Mouse (Mus musculus) intestine, embryonic 16.5 days (tissue): Measurements from ENCODE around the gene Apol6. TPM values are rescaled to one million over a fixed set of nuclear protein-coding genes. Genes with fewer than 3 reads are reported as not detected.
A peak's percentile ranks its signal among the peaks of the same experiment; 100 is the strongest.

Experiments used
- ATAC-seq: fragments of 200-750 bp; cut with Nextera tagmentation; 2 replicates; pipeline ENCODE4 v1.8.0; 2017; ENCODE audit warnings: moderate TSS enrichment, moderate library complexity
- H3K27ac ChIP-seq: fragments of 300-500 bp; sonication (generic); 2 replicates; pipeline ENCODE4 v1.5.1; 2014; ENCODE audit warnings: mild to moderate bottlenecking, low read length
- H3K27me3 ChIP-seq: fragments of 300-500 bp; sonication (generic); replicated peaks from 2 replicates; pipeline ENCODE4 v1.6.1; 2014; ENCODE audit warnings: low read length, control low read depth, mixed read lengths; ENCODE audit not compliant: control insufficient read depth, insufficient read depth
- H3K36me3 ChIP-seq: fragments of 300-500 bp; sonication (generic); 2 replicates; pipeline ENCODE4 v1.6.1; 2014; ENCODE audit warnings: low read length, control low read depth; ENCODE audit not compliant: control insufficient read depth, insufficient read depth
- H3K4me1 ChIP-seq: fragments of 300-500 bp; sonication (generic); 2 replicates; pipeline ENCODE4 v1.6.1; 2014; ENCODE audit warnings: low read length, control low read depth, mixed read lengths; ENCODE audit not compliant: control insufficient read depth, insufficient read depth
- H3K4me2 ChIP-seq: fragments of 300-500 bp; sonication (generic); 2 replicates; pipeline ENCODE4 v1.6.1; 2014; ENCODE audit warnings: low read depth, low read length, control low read depth
- H3K4me3 ChIP-seq: fragments of 300-500 bp; sonication (generic); 2 replicates; pipeline ENCODE4 v1.5.1; 2014; ENCODE audit warnings: mild to moderate bottlenecking, low read length
- H3K9ac ChIP-seq: fragments of 300-500 bp; sonication (generic); 2 replicates; pipeline ENCODE4 v1.6.1; 2014; ENCODE audit warnings: low read depth, low read length
- H3K9me3 ChIP-seq: fragments of 300-500 bp; sonication (generic); 2 replicates; pipeline ENCODE4 v1.6.1; 2016; ENCODE audit warnings: low read length, control low read depth; ENCODE audit not compliant: control insufficient read depth
- WGBS: fragments of 180-500 bp; shearing (Covaris S2); extraction: QIAGEN DNeasy Blood & Tissue Kit; methylation state at CpG from one replicate; pipeline ENCODE4 v1.1.7; 2014; 5-methylcytosine and 5-hydroxymethylcytosine counted together
- polyA plus RNA-seq: library from polyadenylated mRNA; unstranded; fragments of >200 nt; fragmentation: Nextera tagmentation; extraction: Ambion mirVana; gene quantifications from 2 replicates; pipeline ENCODE4 v1.2.1, GENCODE M21; 2015

Gene Apol6
- polyA plus RNA-seq: 0.38 and 0.42 TPM in 2 replicates

DNA sequence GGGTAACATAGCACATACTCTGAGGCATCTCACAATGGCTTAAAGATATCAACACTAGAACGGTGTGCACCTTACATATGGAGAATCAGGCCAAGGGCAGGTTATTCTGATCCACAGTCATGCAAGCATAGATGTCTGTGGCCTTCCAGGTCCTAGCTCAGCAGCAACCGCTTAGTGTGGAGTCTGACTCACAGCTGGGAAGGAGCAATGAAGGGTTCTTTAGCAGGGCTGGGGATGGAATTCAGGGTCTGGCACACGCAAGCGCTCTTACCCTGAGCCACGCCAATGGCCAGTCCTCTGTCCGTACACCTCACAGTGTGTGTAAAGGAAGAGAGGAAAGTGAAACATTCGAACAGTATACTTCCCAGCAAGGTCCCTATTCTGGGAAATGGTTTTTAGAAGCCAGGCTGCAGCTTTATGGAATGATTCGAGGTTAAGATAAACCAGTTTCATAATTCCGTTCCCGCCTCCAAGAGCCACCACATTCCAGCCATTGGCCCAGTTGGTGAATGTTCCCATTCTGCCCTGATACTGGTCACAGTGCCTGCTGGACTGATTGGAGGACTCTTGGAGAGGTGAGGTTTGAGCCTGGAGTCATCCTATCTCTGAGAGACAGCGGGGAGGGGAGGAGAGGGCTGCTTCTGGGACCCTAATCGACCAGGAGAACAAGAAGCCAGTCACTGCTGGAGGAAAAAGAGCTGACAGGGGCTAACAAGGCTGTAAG lies at the start of gene Apol6:
Gene Apol6 (plus strand): TSS at position 133 of the 724 bp plus-strand sequence.
- no peak for ATAC-seq
- H3K4me3 ChIP-seq: no peak within 1 kb of the TSS
- no peaks in the 10 kb centered on the region for H3K36me3 ChIP-seq
- no peaks in the 10 kb centered on the region for H3K9me3 ChIP-seq
- H3K27me3 ChIP-seq: no peaks in the 10 kb centered on the region
- H3K9ac ChIP-seq: no peak within 1 kb of the TSS
- WGBS: 76% methylated on average over 12 of the region's 12 CpGs
- H3K4me2 ChIP-seq: no peak within 1 kb of the TSS
- H3K4me1 ChIP-seq: peaks cover 6% of the 10 kb centered on the region
- no peak within 1 kb of the TSS for H3K27ac ChIP-seq

DNA sequence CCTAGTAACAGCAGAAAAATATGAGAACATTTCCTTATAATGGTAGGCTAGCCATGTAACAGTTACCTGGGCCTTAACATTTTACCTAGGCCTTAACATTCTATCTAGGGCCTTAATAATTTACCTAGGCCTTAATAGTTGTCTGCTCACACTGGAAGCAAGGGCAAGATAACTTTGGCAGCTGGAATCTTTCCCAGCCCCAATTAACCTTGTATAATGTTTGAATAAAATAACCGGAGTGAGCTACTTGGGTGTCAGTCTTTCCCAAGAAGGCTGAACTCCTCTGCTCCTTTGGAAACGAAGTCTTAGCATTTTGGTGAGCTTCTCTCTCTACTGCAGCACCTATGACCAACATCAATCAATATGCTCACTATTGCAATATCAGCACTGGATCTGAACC lies 46.5 kb upstream of the Apol6 start:
- no peaks in the 10 kb centered on the region for H3K36me3 ChIP-seq
- no peaks in the 10 kb centered on the region for H3K4me1 ChIP-seq
- no peaks in the 10 kb centered on the region for H3K9me3 ChIP-seq
- H3K27ac ChIP-seq: no peak overlapping the region
- no peaks in the 10 kb centered on the region; the same call in 1 of the 2 replicates for H3K27me3 ChIP-seq
- no peak overlapping the region for H3K4me3 ChIP-seq
- H3K9ac ChIP-seq: no peak overlapping the region
- 74% methylated on average over 2 of the region's 2 CpGs for WGBS
- ATAC-seq: no peak
- no peak overlapping the region for H3K4me2 ChIP-seq

DNA sequence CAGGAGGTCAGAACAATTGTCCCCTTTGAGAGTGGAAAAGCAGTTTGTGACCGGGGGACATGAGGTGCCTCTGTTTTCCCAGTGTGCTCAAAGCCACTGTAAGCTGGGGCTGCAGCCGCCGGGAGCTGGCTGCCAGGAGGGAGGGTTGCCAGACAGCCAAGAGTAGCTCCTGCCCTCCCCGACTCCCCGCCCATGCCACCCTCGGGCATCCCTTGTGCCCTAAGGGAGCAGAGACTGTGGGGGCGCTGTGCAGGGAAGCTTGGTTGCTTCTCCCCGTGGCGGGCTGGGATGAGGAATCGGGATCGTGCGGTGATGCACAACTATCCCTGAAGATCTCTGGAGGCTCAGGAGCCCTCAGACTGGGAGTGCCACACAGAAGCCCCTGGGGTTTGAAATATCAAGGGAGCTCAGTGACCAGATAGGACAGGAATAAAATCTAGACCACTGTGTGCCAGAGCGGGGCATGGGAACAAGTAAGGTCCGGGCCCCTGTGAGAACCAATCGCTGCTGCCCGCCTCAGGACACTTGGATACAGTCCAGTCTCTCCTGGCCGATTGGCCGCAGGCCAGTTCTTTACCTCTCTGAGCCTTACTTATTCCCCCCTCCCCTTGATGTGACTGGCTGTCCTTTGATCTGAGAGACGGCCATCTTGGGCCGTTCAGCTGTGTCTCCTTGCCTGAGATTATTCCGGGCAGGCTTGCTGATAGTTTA lies 45.5 kb upstream of the Apol6 start:
- ATAC-seq: no peak
- H3K36me3 ChIP-seq: no peaks in the 10 kb centered on the region
- no peak overlapping the region for H3K27ac ChIP-seq
- H3K27me3 ChIP-seq: no peaks in the 10 kb centered on the region; the same call in 1 of the 2 replicates
- H3K9ac ChIP-seq: no peak overlapping the region
- H3K4me1 ChIP-seq: no peaks in the 10 kb centered on the region
- H3K9me3 ChIP-seq: no peaks in the 10 kb centered on the region
- no peak overlapping the region for H3K4me3 ChIP-seq
- WGBS: 44% methylated on average over 21 of the region's 21 CpGs
- no peak overlapping the region for H3K4me2 ChIP-seq

DNA sequence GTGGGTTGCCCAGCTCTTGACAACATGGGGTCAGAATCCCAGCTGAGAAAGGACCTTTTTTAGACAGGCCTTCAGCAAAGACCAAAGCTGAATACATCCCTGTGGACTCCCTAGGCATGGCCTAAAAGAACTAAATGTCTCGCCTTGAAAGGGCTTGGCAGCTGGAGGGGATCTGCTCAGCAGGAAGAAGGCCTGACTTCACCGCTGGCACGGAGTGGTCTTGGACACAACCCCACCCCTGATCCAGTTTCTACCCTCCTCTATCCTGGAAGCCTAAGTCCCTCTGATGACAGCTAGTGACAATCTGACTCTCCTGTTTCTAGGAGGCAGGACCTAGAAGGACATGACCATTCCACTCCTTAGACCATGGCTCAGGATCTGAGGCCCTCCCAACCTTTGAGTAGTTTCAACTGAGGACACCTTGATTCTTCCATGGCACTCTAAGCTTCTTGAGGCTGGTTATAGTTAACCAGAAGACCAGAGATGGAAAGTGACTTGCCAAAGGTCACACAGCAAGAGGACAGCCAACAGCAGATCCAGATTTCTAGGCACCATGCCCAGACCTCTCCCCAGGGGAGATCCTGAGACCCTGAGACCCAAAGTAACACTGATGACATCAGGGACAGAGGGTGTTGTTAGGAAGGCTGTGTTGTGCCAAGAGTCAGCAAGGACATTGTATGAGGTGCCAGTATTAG lies 41.2 kb upstream of the Apol6 start:
- Histone ChIP-seq H3K4me2 (no peak overlapping the region), H3K27me3 (no peaks in the 10 kb centered on the region; the same call in 1 of the 2 replicates), H3K9me3 (no peaks in the 10 kb centered on the region), H3K9ac (no peak overlapping the region), H3K4me1 (no peaks in the 10 kb centered on the region), H3K4me3 (no peak overlapping the region), H3K27ac (no peak overlapping the region), H3K36me3 (no peaks in the 10 kb centered on the region)
- WGBS: 90% methylated on average over 3 of the region's 3 CpGs
- no peak for ATAC-seq

DNA sequence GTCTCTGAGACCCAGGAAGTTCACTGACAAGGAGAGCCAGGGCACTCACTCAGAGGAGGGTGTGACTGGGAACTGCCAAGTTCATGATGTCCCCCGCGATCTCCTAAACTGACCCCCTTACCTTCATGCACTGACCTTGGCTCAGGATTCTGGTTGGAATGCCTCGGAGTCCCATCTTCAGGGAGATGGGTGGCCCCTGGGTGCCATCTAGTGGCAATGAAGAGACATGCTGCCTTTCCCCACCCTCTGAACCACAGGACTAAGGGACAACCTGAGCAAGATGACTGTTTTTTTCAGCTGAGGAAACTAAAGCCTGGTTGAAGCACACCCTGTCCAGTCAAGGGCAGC lies 40.7 kb upstream of the Apol6 start:
- no peak overlapping the region for H3K9ac ChIP-seq
- no peaks in the 10 kb centered on the region; the same call in 1 of the 2 replicates for H3K27me3 ChIP-seq
- H3K4me1 ChIP-seq: no peaks in the 10 kb centered on the region
- H3K36me3 ChIP-seq: no peaks in the 10 kb centered on the region
- 17% methylated on average over 3 of the region's 3 CpGs for WGBS
- no peaks in the 10 kb centered on the region for H3K9me3 ChIP-seq
- H3K27ac ChIP-seq: no peak overlapping the region
- 0 out of 2 replicates have a peak, but pooled peaks have one; percentile 46 for ATAC-seq
- H3K4me2 ChIP-seq: no peak overlapping the region
- no peak overlapping the region for H3K4me3 ChIP-seq

DNA sequence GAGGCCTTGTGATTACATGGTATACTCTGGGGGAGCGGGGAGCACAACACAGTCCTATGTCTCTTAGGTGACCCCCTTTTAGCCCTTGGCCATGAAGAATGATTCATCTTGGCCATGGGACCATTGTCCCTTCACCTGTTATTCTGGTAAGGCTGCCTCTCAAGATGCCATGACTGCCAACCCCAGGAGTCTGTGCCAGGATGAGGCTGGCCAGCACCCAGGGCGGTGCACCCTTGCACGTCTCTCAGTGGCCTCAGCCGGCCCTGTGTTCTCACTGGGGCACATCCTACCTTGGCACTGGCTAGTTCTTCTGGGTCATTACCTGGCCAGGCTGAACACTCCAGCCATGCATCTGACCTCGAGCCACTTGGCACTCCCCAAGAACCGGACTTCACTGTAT lies 35.7 kb upstream of the Apol6 start:
- Histone ChIP-seq H3K36me3 (no peaks in the 10 kb centered on the region), H3K4me1 (0 out of 2 replicates have a peak, but pooled peaks cover 3% of the 10 kb centered on the region), H3K4me2 (no peak overlapping the region), H3K4me3 (no peak overlapping the region), H3K9ac (no peak overlapping the region), H3K27ac (no peak overlapping the region), H3K9me3 (no peaks in the 10 kb centered on the region), H3K27me3 (no peaks in the 10 kb centered on the region)
- ATAC-seq: no peak
- WGBS: 89% methylated on average over 6 of the region's 6 CpGs

DNA sequence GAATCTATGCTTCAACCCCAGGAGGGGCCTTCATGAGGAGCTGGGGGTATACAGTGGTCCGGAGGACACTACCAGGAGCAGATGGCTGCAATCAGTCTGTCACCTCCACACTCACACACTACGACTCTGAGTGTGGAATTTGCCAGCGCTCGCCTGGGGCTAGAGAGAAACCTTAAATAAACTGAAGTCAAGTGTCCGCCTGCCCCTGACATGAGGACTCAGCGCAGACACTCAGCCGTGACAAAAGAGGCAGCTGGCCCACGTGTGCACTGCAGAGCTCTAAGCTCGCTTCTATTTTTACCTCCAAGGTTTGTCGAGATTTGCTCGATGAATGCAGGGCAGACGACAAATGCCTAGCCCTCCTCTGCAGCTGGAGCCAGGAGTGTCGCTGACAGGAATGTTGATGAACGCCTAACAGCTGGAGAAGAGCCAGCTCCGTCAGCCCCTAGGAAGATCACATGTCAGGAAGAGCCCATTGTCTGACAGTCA lies 30.7 kb upstream of the Apol6 start:
- H3K4me3 ChIP-seq: no peak overlapping the region
- WGBS: 17% methylated on average over 15 of the region's 15 CpGs
- no peak for ATAC-seq
- no peaks in the 10 kb centered on the region for H3K27me3 ChIP-seq
- no peaks in the 10 kb centered on the region for H3K9me3 ChIP-seq
- peaks cover 11% of the 10 kb centered on the region; the same call in 1 of the 2 replicates for H3K4me1 ChIP-seq
- no peak overlapping the region for H3K9ac ChIP-seq
- H3K36me3 ChIP-seq: no peaks in the 10 kb centered on the region
- H3K27ac ChIP-seq: peak overlapping the region; percentile 16; the same call in 1 of the 2 replicates
- 0 out of 2 replicates have a peak overlapping the region, but pooled peaks have one; percentile 1 for H3K4me2 ChIP-seq

DNA sequence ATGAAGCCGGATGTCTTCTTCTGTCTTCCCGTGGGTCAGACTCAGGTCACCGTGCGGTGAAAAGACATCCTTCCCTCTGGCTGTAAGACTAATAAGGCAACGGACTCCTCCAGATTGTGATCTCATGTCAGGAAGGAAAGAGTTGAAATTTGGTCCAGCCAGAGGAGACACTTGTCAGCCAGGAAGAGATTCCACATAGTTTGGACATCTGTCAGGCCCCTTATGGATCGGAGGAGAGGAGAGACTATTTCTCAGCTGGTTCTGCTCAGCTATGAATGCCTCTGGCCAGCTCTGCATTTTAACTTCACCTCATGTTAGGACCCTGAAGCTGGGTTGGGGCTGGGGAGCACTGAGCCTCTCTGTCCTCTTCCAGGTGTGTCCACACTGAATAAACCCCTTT lies 30.1 kb upstream of the Apol6 start:
- no peak for ATAC-seq
- 0 out of 2 replicates have a peak overlapping the region, but pooled peaks have one; percentile 7 for H3K27ac ChIP-seq
- WGBS: 40% methylated on average over 6 of the region's 6 CpGs
- H3K4me1 ChIP-seq: peaks cover 11% of the 10 kb centered on the region; the same call in 1 of the 2 replicates
- no peak overlapping the region for H3K4me3 ChIP-seq
- 0 out of 2 replicates have a peak overlapping the region, but pooled peaks have one; percentile 1 for H3K4me2 ChIP-seq
- no peaks in the 10 kb centered on the region for H3K27me3 ChIP-seq
- H3K36me3 ChIP-seq: no peaks in the 10 kb centered on the region
- no peak overlapping the region for H3K9ac ChIP-seq
- no peaks in the 10 kb centered on the region for H3K9me3 ChIP-seq

DNA sequence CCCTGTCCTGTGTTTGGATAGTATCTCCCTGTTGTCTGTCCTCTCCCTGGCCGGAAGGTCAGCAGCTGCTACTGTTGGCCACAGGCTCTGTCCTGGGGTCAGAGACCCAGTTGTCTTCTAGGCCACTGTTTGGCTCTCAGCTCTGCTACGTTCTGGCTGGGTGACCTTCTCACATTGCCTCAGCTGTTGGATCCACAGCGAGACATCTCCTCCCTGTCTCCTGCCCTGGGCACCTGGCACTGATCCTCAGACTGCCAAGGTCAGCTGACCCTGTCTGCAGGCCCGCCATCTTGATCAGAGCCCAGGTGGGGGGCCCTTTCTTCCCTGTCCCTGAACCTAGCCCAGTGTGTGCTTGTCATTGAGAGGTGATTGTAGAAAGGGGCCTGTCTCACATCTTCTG lies 29.5 kb upstream of the Apol6 start:
- WGBS: 74% methylated on average over 4 of the region's 4 CpGs
- H3K9me3 ChIP-seq: no peaks in the 10 kb centered on the region
- H3K4me1 ChIP-seq: peaks cover 11% of the 10 kb centered on the region; the same call in 1 of the 2 replicates
- no peak overlapping the region for H3K9ac ChIP-seq
- 0 out of 2 replicates have a peak overlapping the region, but pooled peaks have one; percentile 7 for H3K27ac ChIP-seq
- no peaks in the 10 kb centered on the region for H3K36me3 ChIP-seq
- ATAC-seq: no peak
- no peak overlapping the region for H3K4me3 ChIP-seq
- no peaks in the 10 kb centered on the region for H3K27me3 ChIP-seq
- H3K4me2 ChIP-seq: no peak overlapping the region
